Mouse (Mus musculus): ENCODE measurements around the gene Bsg.
A peak's percentile ranks its signal among the peaks of the same experiment; 100 is the strongest.
"Not testable (repeated sequence)": the region's sequence is repeated elsewhere in the genome, so short reads cannot be mapped to it uniquely, and the experiment has no call there.

Gene Bsg

GRCm38 (mm10) chr10:79682551-79682915 lies 21.8 kb upstream of the Bsg start:
- DNase-seq (ENCODE audit: low read depth, low spot score), result peak; percentile 45

- DNase-seq (ENCODE audit: low read depth, low spot score), result peak; percentile 55
These were observed 21.2 kb upstream of the Bsg start for GRCm38 (mm10) chr10:79682916-79683582.

- DNase-seq (ENCODE audit: low read depth, low spot score), result no peak
These were observed 20.3 kb upstream of the Bsg start for GRCm38 (mm10) chr10:79683726-79684640.

GRCm38 (mm10) chr10:79684770-79685600 lies 19.3 kb upstream of the Bsg start:
- DNase-seq (ENCODE audit: low read depth, low spot score), result no peak

GRCm38 (mm10) chr10:79686219-79686618 lies 18.1 kb upstream of the Bsg start:
- DNase-seq (ENCODE audit: low read depth, low spot score), result no peak

- DNase-seq (ENCODE audit: low read depth, low spot score), result no peak
These were observed 17.6 kb upstream of the Bsg start for GRCm38 (mm10) chr10:79686691-79687090.

GRCm38 (mm10) chr10:79687513-79687912 lies 16.8 kb upstream of the Bsg start:
- no peak for DNase-seq (ENCODE audit: low read depth, low spot score)

GRCm38 (mm10) chr10:79688720-79689119 lies 15.6 kb upstream of the Bsg start, which contains the start of gene Gzmm:
Gzmm (plus strand) TSS chr10:79689020.
- DNase-seq (ENCODE audit: low read depth, low spot score), result no peak

- no peak for DNase-seq (ENCODE audit: low read depth, low spot score)
These were observed 15.1 kb upstream of the Bsg start for GRCm38 (mm10) chr10:79689178-79689577.

- peak; percentile 56 for DNase-seq (ENCODE audit: low read depth, low spot score)
These were observed 12.2 kb upstream of the Bsg start for GRCm38 (mm10) chr10:79691986-79692548.

GRCm38 (mm10) chr10:79693580-79694378 lies 10.5 kb upstream of the Bsg start:
- no peak for DNase-seq (ENCODE audit: low read depth, low spot score)

GRCm38 (mm10) chr10:79694379-79694655 lies 10.0 kb upstream of the Bsg start:
- no peak for DNase-seq (ENCODE audit: low read depth, low spot score)

- peak; percentile 70 for DNase-seq (ENCODE audit: low read depth, low spot score)
These were observed 8.8 kb upstream of the Bsg start for GRCm38 (mm10) chr10:79695231-79696128.

GRCm38 (mm10) chr10:79696129-79696651 lies 8.1 kb upstream of the Bsg start:
- DNase-seq (ENCODE audit: low read depth, low spot score), result no peak

GRCm38 (mm10) chr10:79697916-79698315 lies 6.4 kb upstream of the Bsg start:
- DNase-seq (ENCODE audit: low read depth, low spot score), result no peak

GRCm38 (mm10) chr10:79698459-79698858 lies 5.8 kb upstream of the Bsg start:
- no peak for DNase-seq (ENCODE audit: low read depth, low spot score)

GRCm38 (mm10) chr10:79700676-79701075 lies 3.6 kb upstream of the Bsg start:
- DNase-seq (ENCODE audit: low read depth, low spot score), result no peak

- no peak for DNase-seq (ENCODE audit: low read depth, low spot score)
These were observed 2.7 kb upstream of the Bsg start for GRCm38 (mm10) chr10:79701443-79702129.

GRCm38 (mm10) chr10:79702970-79703369 lies 1.3 kb upstream of the Bsg start:
- DNase-seq (ENCODE audit: low read depth, low spot score), result not testable (repeated sequence)
